Mouse (Mus musculus): ENCODE data around the gene Hipk3.

DNA sequence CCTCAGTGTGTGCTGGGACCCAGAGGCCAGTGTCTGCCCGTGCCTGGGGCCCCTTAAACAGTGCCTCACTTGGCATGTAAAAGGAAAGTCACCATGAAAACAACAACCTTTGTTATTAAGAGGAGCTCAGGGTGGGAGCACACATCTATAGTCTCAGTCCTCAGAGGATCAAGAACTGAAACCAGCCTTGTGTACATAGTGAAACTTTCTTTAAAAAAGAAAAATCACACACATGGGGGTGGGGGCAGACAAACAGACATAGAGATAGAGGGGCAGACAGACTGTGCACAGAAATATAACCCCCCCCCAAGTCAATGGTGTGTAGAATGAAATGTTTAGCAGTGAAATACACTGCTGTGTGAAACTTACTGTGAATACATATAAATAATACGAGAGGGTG, 99.5 kb downstream of the Hipk3 start:
- TF ChIP-seq CTCF (IDR thresholded peaks at IDR 0.05; ENCODE audit: low read depth): no peak
- no peak for TF ChIP-seq EP300 (IDR thresholded peaks at IDR 0.05; ENCODE audit: low read depth)
